Mouse (Mus musculus) hindbrain, embryonic 11.5 days (tissue): ENCODE results near the gene Gm49510. TPM values are rescaled to one million over a fixed set of nuclear protein-coding genes. Genes with fewer than 3 reads are reported as not detected.

Experiments
- ATAC-seq: fragments of 200-750 bp; cut with Nextera tagmentation; 2 replicates; pipeline ENCODE4 v1.8.0; 2017; ENCODE audit warnings: mild to moderate bottlenecking, moderate TSS enrichment, moderate library complexity; ENCODE audit not compliant: low FRiP score
- DNase-seq: peaks from one replicate; pipeline ENCODE4 v3.0.0-alpha.2; 2015; ENCODE audit warnings: low spot score
- H3K27ac ChIP-seq: fragments of 300-500 bp; sonication (generic); 2 replicates; pipeline ENCODE4 v1.5.1; 2014; ENCODE audit warnings: mild to moderate bottlenecking, low read depth, low read length
- H3K27me3 ChIP-seq: fragments of 300-500 bp; sonication (generic); 2 replicates; pipeline ENCODE4 v1.6.1; 2014; ENCODE audit warnings: mild to moderate bottlenecking, low read length, moderate library complexity, mixed read lengths; ENCODE audit not compliant: control insufficient read depth, insufficient read depth
- H3K36me3 ChIP-seq: fragments of 300-500 bp; sonication (generic); 2 replicates; pipeline ENCODE4 v1.6.1; 2014; ENCODE audit warnings: mild to moderate bottlenecking, low read length, moderate library complexity, mixed read lengths; ENCODE audit not compliant: control insufficient read depth, insufficient read depth
- H3K4me1 ChIP-seq: fragments of 300-500 bp; sonication (generic); replicated peaks from 2 replicates; pipeline ENCODE4 v1.6.1; 2014; ENCODE audit warnings: low read length, mixed read lengths; ENCODE audit not compliant: control insufficient read depth, insufficient read depth
- H3K4me2 ChIP-seq: fragments of 300-500 bp; sonication (generic); replicated peaks from 2 replicates; pipeline ENCODE4 v1.6.1; 2014; ENCODE audit warnings: mild to moderate bottlenecking, low read depth, low read length
- H3K4me3 ChIP-seq: fragments of 300-500 bp; sonication (generic); 2 replicates; pipeline ENCODE4 v1.5.1; 2014; ENCODE audit warnings: low read depth, low read length
- H3K9ac ChIP-seq: fragments of 300-500 bp; sonication (generic); 2 replicates; pipeline ENCODE4 v1.6.1; 2014; ENCODE audit warnings: low read depth, low read length
- H3K9me3 ChIP-seq: fragments of 300-500 bp; sonication (generic); 2 replicates; pipeline ENCODE4 v1.6.1; 2016; ENCODE audit warnings: low read length; ENCODE audit not compliant: control insufficient read depth
- WGBS: fragments of 180-500 bp; shearing (Covaris S2); extraction: QIAGEN DNeasy Blood & Tissue Kit; methylation state at CpG from one replicate; pipeline ENCODE4 v1.1.7; 2014; 5-methylcytosine and 5-hydroxymethylcytosine counted together
- polyA plus RNA-seq: library from polyadenylated mRNA; unstranded; fragments of >200 nt; fragmentation: Nextera tagmentation; extraction: Ambion mirVana; gene quantifications from 2 replicates; pipeline ENCODE4 v1.2.1, GENCODE M21; 2014

The Gm49510 gene
- polyA plus RNA-seq, 1 experiment from 2014 or later = 0.42 TPM

DNA sequence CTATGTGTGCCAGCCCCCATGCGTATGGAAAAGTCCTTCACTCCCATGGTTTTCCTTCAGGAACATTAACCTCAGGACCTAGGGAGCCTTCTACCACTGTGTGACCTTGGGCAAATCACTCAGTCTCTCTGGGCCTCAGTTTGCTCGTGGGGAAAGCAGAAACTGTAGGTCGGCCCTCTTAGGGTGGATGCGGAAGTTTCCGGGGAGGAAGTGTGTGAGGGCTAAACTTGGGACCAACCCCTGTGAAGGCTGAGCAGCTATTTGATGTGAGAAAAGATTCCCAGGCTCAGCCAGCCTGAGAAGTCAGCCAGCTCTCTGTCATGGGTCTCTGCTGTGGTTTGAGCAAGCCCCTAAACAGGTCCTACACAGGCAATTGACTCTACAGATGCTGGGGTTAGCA lies 37.2 kb upstream of the Gm49510 start:
- Histone ChIP-seq H3K27me3 (no peaks in the 10 kb centered on the region), H3K9ac (no peak overlapping the region), H3K9me3 (no peaks in the 10 kb centered on the region), H3K4me2 (no peak overlapping the region), H3K4me3 (no peak overlapping the region), H3K36me3 (no peaks in the 10 kb centered on the region), H3K27ac (no peak overlapping the region), H3K4me1 (no peaks in the 10 kb centered on the region)
- DNase-seq = no peak
- ATAC-seq = no peak
- WGBS = 93% methylated on average over 5 of the region's 5 CpGs

DNA sequence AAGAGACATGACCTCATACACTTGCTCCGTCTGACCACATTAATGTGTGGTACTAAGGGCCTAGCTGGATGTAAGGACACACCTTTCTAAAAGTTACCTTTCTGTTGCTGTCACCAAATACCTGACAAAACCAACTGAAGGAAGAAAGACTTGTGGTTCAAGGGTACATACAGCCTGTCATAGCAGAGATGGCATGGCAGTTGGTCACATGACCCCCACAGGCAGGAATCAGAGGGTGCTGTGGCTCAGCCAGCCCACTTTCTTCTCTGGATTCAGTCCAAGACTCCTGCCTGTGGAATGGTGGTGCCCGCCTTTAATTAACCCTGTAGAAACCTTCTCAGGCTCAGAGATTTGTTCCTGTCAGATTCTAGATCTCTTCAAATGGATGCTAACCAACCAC lies 36.3 kb upstream of the Gm49510 start:
- ATAC-seq = no peak
- Histone ChIP-seq H3K9me3 (no peaks in the 10 kb centered on the region), H3K4me2 (no peak overlapping the region), H3K9ac (no peak overlapping the region), H3K27me3 (no peaks in the 10 kb centered on the region), H3K27ac (no peak overlapping the region), H3K4me3 (no peak overlapping the region), H3K36me3 (no peaks in the 10 kb centered on the region), H3K4me1 (no peaks in the 10 kb centered on the region)
- no peak for DNase-seq
- WGBS = 91% methylated on average over 2 of the region's 2 CpGs

DNA sequence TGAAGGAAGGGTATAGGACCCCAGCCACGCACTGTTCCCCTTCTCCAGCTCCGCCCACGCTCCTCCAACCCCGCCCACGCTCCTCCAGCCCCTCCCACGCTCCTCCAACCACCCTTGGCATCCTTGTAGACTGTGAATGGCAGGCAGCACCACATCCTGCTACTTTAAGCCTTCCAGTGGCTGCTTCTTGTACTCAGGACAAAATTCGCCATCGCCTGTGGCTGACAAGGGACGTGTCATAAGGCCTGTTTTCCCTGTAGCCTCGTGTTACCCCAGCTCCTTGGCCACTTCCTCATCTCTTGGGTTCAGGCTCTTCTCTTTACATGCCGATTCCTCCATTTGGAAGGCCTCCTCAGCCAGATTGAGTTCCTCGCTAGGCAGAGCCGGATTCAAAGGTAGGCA lies 35.6 kb upstream of the Gm49510 start:
- Histone ChIP-seq H3K27ac (no peak overlapping the region), H3K4me2 (no peak overlapping the region), H3K9ac (no peak overlapping the region), H3K9me3 (no peaks in the 10 kb centered on the region), H3K27me3 (no peaks in the 10 kb centered on the region), H3K4me1 (peaks cover 4% of the 10 kb centered on the region; the same call in 1 of the 2 replicates), H3K4me3 (no peak overlapping the region), H3K36me3 (no peaks in the 10 kb centered on the region)
- ATAC-seq (no peak), DNase-seq (no peak)
- 46% methylated on average over 13 of the region's 13 CpGs for WGBS

DNA sequence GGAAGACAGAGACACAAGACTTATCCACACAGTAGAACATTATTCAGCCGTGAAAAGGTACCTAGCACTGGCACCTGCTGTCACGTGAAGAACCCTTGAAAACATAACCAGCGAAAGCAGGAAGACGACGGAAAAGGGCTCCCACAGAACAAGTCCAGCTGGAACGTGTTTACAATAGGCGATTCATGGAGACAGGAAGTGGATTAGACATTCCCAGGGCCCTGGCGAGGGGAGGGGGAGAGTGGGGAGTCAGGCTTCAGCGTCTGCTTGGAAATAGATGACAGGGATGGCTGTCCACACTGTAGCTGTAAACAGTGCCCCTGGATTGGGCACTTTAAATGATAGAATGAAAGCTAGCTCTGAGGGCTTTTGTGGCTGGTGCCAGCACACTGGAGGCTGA lies 31.1 kb upstream of the Gm49510 start:
- no peak overlapping the region for H3K4me3 ChIP-seq
- H3K27ac ChIP-seq = peak overlapping the region; percentile 31; the same call in 1 of the 2 replicates
- no peaks in the 10 kb centered on the region for H3K36me3 ChIP-seq
- H3K4me1 ChIP-seq = peaks cover 4% of the 10 kb centered on the region; the same call in 1 of the 2 replicates
- 34% methylated on average over 9 of the region's 9 CpGs for WGBS
- no peaks in the 10 kb centered on the region for H3K9me3 ChIP-seq
- DNase-seq (peak; percentile 55), ATAC-seq (no peak)
- H3K4me2 ChIP-seq = no peak overlapping the region
- H3K9ac ChIP-seq = no peak overlapping the region
- H3K27me3 ChIP-seq = no peaks in the 10 kb centered on the region

DNA sequence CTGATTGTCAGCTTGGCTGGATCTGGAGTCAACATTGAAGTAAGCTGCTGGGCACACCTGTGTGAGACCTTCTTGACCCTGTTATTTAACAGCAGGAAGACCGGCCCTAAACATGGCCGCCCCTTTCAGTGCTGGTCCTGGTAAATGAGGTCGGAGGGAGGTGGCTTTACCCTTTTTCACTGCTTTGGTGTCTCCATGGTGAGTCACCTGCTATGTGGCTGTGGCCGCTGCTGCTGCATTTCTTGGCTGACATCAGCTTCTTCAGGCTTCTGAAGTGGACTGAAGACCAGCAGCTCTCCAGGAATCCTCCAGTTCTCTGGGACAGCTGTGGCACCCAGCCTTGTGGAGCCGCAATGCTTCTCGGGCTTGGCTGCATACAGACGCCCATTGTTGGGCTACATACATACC lies 30.6 kb upstream of the Gm49510 start:
- peak; percentile 36 for DNase-seq
- no peaks in the 10 kb centered on the region for H3K9me3 ChIP-seq
- H3K27me3 ChIP-seq = no peaks in the 10 kb centered on the region
- no peak overlapping the region for H3K4me3 ChIP-seq
- H3K4me2 ChIP-seq = no peak overlapping the region
- WGBS = 65% methylated on average over 7 of the region's 7 CpGs
- H3K36me3 ChIP-seq = no peaks in the 10 kb centered on the region
- H3K4me1 ChIP-seq = peaks cover 4% of the 10 kb centered on the region; the same call in 1 of the 2 replicates
- ATAC-seq = no peak
- H3K27ac ChIP-seq = peak overlapping the region; percentile 31; the same call in 1 of the 2 replicates
- H3K9ac ChIP-seq = no peak overlapping the region

DNA sequence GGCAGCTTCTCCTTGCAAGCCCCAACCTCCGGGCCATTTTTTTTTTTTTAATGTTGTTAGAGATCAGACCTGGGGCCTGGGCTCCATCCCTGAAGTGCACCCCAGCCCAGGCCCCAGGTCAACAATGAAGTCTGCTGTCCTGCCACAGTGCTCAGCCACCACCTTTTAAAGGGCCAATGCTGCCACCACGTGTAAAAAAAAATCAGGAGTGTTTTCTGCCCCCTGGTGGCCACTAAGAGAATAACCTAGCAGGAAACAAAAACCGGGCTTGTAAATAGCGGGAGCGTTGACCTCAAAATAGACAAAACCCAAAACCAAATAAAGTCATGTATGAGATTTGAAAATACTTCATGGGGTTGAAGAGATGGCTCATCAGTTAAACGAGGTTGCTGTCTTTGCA lies 29.7 kb upstream of the Gm49510 start:
- Histone ChIP-seq H3K4me3 (no peak overlapping the region), H3K4me1 (peaks cover 4% of the 10 kb centered on the region; the same call in 1 of the 2 replicates), H3K4me2 (no peak overlapping the region), H3K9me3 (no peaks in the 10 kb centered on the region), H3K9ac (no peak overlapping the region), H3K27ac (no peak overlapping the region), H3K27me3 (no peaks in the 10 kb centered on the region), H3K36me3 (no peaks in the 10 kb centered on the region)
- peak; percentile 77 for DNase-seq
- no peak for ATAC-seq
- WGBS = 25% methylated on average over 6 of the region's 6 CpGs

DNA sequence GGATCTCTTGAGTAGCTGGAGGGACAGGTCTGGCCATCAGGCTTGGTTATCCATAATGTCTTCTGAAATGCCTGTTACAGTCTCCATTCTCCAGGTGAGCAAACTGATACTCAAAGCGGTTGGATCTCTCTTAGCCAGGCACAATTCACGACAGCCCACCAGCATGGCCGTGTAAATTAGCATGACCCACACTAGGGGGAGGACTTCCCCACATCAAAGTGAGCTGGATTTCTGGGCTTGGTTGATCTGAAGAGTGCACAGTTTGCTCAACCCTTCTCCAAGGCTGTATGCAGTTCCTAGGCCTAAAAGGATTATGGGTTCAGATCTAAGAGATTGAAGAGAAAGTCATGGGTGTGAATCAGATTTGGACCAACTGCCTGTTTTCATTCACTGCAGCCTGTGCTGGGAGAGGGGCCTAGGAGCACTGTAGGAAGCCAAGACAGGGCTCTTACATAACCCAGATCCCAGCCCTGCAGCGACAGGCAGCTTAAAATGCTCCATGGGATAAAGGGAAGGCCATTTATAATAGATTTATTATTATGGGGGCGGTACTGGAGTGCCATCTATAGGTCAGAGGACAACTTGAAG lies 27.4 kb upstream of the Gm49510 start:
- DNase-seq = no peak
- Histone ChIP-seq H3K4me1 (peaks cover 4% of the 10 kb centered on the region), H3K9me3 (no peaks in the 10 kb centered on the region), H3K4me2 (no peak overlapping the region), H3K36me3 (no peaks in the 10 kb centered on the region), H3K4me3 (no peak overlapping the region), H3K27ac (no peak overlapping the region), H3K27me3 (no peaks in the 10 kb centered on the region), H3K9ac (no peak overlapping the region)
- WGBS = 51% methylated on average over 5 of the region's 5 CpGs
- ATAC-seq = no peak

DNA sequence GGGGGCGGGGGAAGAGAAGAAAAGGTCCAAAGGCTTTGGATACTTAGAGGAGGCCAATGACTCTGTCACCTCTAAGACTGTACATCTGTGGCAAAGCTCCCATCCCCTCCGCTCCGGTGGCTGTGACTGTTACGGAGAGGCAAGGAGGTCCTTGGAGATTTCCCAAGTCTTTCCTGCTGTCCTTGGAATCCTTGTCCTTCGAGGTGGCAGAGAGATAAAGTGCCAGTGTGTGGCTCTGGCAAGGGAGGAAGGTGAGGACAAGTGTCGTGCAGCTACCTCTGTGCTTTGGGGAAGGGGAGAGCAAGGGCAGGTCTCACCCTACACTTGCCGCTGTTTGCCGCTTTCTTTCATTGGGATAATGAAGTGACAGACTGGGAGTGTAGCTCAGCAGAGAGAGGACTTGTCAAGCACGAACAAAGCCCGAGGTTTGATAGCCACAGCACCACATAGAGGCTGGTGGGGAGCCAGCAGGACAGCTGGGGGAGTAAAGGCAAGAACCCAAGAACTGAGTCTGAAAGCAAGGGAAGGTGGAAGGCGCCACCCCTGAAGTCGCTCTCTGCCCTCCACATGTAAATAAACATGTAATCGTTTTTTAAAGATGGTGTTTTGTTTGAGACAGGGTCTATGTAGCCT lies 25.5 kb upstream of the Gm49510 start:
- Histone ChIP-seq H3K4me3 (no peak overlapping the region), H3K9ac (no peak overlapping the region), H3K36me3 (no peaks in the 10 kb centered on the region), H3K27me3 (no peaks in the 10 kb centered on the region), H3K9me3 (no peaks in the 10 kb centered on the region), H3K27ac (no peak overlapping the region), H3K4me2 (no peak overlapping the region), H3K4me1 (no peaks in the 10 kb centered on the region; the same call in 1 of the 2 replicates)
- ATAC-seq (no peak), DNase-seq (no peak)
- 52% methylated on average over 13 of the region's 13 CpGs for WGBS

DNA sequence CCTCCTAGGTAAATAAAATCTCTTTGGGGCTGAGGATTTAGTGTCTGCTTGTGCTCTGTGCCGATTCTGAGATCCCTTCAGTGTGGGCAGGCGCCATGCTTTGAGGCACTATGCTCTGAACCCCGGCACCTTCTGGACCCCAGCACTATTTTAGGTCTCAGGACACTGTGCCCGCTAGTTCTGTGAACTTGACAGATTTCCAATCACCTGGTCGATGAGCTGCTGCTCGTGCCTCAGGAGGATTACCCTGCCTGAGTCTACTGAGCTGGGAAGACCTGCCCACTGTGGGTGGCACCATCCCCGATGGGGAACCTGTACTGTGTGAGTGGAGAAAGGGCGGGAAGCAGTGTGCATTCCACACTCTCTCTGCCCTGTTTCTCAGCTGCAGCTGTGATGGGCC lies 24.5 kb upstream of the Gm49510 start:
- no peak for DNase-seq
- WGBS = 82% methylated on average over 8 of the region's 8 CpGs
- Histone ChIP-seq H3K4me3 (no peak overlapping the region), H3K27me3 (no peaks in the 10 kb centered on the region), H3K27ac (no peak overlapping the region), H3K4me1 (no peaks in the 10 kb centered on the region; the same call in 1 of the 2 replicates), H3K36me3 (no peaks in the 10 kb centered on the region), H3K9me3 (no peaks in the 10 kb centered on the region), H3K9ac (no peak overlapping the region), H3K4me2 (no peak overlapping the region)
- ATAC-seq = no peak
